Mouse (Mus musculus) liver, embryonic 14.5 days (tissue): ENCODE results near the gene Cyth1. TPM values are rescaled to one million over a fixed set of nuclear protein-coding genes. Genes with fewer than 3 reads are reported as not detected.

ENCODE experiments used
- ATAC-seq: fragments of 200-750 bp; cut with Nextera tagmentation; 2 replicates; pipeline ENCODE4 v1.8.0; 2017; ENCODE audit warnings: moderate number of reproducible peaks, mild to moderate bottlenecking, moderate library complexity; ENCODE audit not compliant: insufficient read depth
- DNase-seq, 3 experiments: peaks; one replicate each; pipeline ENCODE4 v3.0.0-alpha.2; 2012 to 2013; ENCODE audit warnings: low read depth in 3 of 3, low spot score in 3 of 3
- H3K27ac ChIP-seq: fragments of 300-500 bp; sonication (generic); 2 replicates; pipeline ENCODE4 v1.5.1; 2014; ENCODE audit warnings: moderate library complexity, mild to moderate bottlenecking, control low read depth, inconsistent platforms
- H3K27me3 ChIP-seq: fragments of 300-500 bp; sonication (generic); 2 replicates; pipeline ENCODE4 v1.6.1; 2014; ENCODE audit warnings: mild to moderate bottlenecking, low read length, moderate library complexity; ENCODE audit not compliant: control insufficient read depth, insufficient read depth
- H3K36me3 ChIP-seq: fragments of 300-500 bp; sonication (generic); replicated peaks from 2 replicates; pipeline ENCODE4 v1.6.1; 2014; ENCODE audit warnings: low read depth; ENCODE audit not compliant: control insufficient read depth, insufficient read depth
- H3K4me1 ChIP-seq, 2 experiments: fragments of 200-500 bp in 1 of 2; fragments of 300-500 bp in 1 of 2; sonication (generic) in 1 of 2; replicated peaks; 2 replicates each; pipeline ENCODE4 v1.6.1; 2012 to 2014; ENCODE audit warnings: antibody characterized with exemption in 1 of 2, inconsistent platforms in 1 of 2, low read length in 1 of 2; ENCODE audit not compliant: control insufficient read depth in 2 of 2, insufficient read depth in 2 of 2
- H3K4me2 ChIP-seq: fragments of 300-500 bp; sonication (generic); 2 replicates; pipeline ENCODE4 v1.6.1; 2014; ENCODE audit warnings: low read depth, mild to moderate bottlenecking, control low read depth, moderate library complexity
- H3K4me3 ChIP-seq, 2 experiments: fragments of 200-500 bp in 1 of 2; fragments of 300-500 bp in 1 of 2; sonication (generic) in 1 of 2; 2 replicates each; pipeline ENCODE4 v1.5.1; 2012 to 2014; ENCODE audit warnings: low read depth in 2 of 2, low read length in 2 of 2, mild to moderate bottlenecking in 2 of 2, control low read depth in 1 of 2, inconsistent platforms in 1 of 2, moderate library complexity in 1 of 2; ENCODE audit not compliant: insufficient read depth in 1 of 2
- H3K9ac ChIP-seq: fragments of 300-500 bp; sonication (generic); replicated peaks from 2 replicates; pipeline ENCODE4 v1.6.1; 2014; ENCODE audit warnings: mild to moderate bottlenecking, control low read depth, moderate library complexity
- H3K9me3 ChIP-seq: fragments of 300-500 bp; sonication (generic); 2 replicates; pipeline ENCODE4 v1.6.1; 2016; ENCODE audit warnings: low read length, mixed read lengths; ENCODE audit not compliant: control insufficient read depth
- CTCF ChIP-seq: IDR thresholded peaks from 2 replicates; pipeline ENCODE4 v1.5.1; 2016; ENCODE audit warnings: antibody characterized with exemption, low read depth, control low read depth
- EP300 ChIP-seq: IDR thresholded peaks from 2 replicates; pipeline ENCODE4 v1.6.1; 2016; ENCODE audit warnings: antibody characterized with exemption, low read depth
- WGBS: fragments of 180-500 bp; shearing (Covaris S2); extraction: QIAGEN DNeasy Blood & Tissue Kit; methylation state at CpG from one replicate; pipeline ENCODE4 v1.1.7; 2014; ENCODE audit not compliant: insufficient replicate concordance; 5-methylcytosine and 5-hydroxymethylcytosine counted together
- polyA plus RNA-seq, 2 experiments: library from polyadenylated mRNA; depleted of rRNA in 1 of 2; stranded (reverse) in 1 of 2; unstranded in 1 of 2; fragments of >200 nt; fragmentation: Nextera tagmentation in 1 of 2; extraction: Ambion mirVana in 1 of 2; gene quantifications; 2 replicates each; pipeline versions ENCODE4 v1.2.1 to v1.2.3; 2012 to 2014

The Cyth1 gene
- polyA plus RNA-seq, 2 experiments, result 1.9 to 2.7 TPM

DNA sequence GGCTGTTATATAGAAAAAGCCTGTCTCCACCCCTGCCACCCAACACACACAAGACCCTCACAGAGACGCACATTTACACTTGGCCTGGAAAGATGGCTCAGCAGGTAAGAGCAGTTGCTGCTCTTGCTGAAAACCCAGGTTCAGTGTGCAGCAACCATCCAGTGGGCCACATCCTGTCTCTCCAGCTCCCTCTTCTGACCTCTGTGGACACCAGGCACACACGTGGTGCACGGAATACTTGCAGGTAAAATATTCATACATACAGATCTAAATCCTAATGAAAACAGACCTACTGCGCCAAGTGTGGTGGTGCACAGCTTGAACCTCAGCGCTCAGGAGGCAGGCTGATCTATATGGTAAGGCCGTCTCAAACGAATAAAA is 18.3 kb upstream of the Cyth1 start:
- no peaks in the 10 kb centered on the region for H3K27me3 ChIP-seq
- ATAC-seq (no peak), DNase-seq (no peak)
- no peak for TF ChIP-seq CTCF
- no peak for TF ChIP-seq EP300
- H3K9ac ChIP-seq, result no peak overlapping the region
- H3K4me1 ChIP-seq, result no peaks in the 10 kb centered on the region
- no peak overlapping the region for H3K4me2 ChIP-seq
- WGBS, result 77% methylated on average over 7 of the region's 7 CpGs
- no peak overlapping the region for H3K27ac ChIP-seq
- H3K4me3 ChIP-seq, result no peak overlapping the region
- no peaks in the 10 kb centered on the region for H3K9me3 ChIP-seq
- H3K36me3 ChIP-seq, result peaks cover 25% of the 10 kb centered on the region

DNA sequence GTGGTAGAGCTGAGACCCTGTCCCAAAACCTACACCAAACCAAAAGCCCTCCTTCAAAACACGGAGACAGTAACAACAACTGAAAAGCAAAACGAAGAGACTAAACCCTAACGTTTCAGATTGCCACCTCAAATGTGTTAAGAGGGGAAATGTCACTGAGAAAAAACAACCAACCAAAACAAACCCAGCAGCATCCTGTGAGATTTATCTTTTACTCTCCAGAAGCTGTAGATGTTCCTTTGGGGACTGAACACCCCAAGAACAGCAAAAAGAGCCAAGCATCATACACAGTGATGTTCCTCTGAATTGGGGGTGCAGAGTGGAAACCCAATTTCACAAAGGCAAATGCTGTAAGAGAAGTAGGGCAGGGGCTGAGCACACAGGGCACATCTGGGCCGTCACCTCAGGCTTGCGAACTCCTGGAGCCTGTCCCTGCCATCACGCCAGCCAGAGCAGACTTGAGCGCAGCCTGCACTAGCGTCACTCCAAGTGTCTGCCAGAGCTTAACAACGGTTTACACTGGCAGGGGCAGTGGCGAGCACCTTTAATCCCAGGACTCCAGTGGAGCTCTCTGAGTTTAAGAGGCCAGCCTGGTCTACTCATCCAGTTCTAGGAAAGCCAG is 17.8 kb upstream of the Cyth1 start:
- TF ChIP-seq CTCF (no peak), EP300 (no peak)
- Histone ChIP-seq H3K4me3 (no peak overlapping the region), H3K4me2 (no peak overlapping the region), H3K4me1 (no peaks in the 10 kb centered on the region), H3K27me3 (no peaks in the 10 kb centered on the region), H3K36me3 (peaks cover 26% of the 10 kb centered on the region), H3K27ac (no peak overlapping the region), H3K9ac (no peak overlapping the region), H3K9me3 (no peaks in the 10 kb centered on the region)
- ATAC-seq (no peak), DNase-seq (no peak)
- WGBS, result 80% methylated on average over 10 of the region's 10 CpGs

DNA sequence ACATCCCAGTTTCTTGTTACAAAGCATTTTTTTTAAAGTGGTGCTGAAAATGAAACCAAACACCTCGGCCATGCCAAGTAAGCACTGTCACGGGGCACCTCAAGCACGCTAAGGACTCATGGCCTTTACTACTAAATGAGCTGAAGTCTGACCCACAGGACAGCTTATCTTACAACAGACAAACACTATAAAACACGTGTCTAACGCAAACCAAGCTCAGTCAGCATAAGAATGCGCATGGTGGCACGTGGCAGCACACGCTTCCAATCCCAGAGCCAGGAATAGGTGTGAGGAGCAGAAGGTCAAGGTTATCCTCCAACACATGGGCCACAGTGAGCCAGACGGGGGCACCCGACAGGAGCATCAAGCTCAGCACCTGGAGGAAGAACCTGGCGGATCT is 17.2 kb upstream of the Cyth1 start:
- Histone ChIP-seq H3K27me3 (no peaks in the 10 kb centered on the region), H3K4me3 (no peak overlapping the region), H3K9me3 (no peaks in the 10 kb centered on the region), H3K36me3 (peaks cover 31% of the 10 kb centered on the region), H3K4me1 (no peaks in the 10 kb centered on the region), H3K4me2 (no peak overlapping the region), H3K27ac (no peak overlapping the region), H3K9ac (no peak overlapping the region)
- no peak for TF ChIP-seq EP300
- TF ChIP-seq CTCF, result no peak
- DNase-seq (no peak), ATAC-seq (no peak)
- 75% methylated on average over 11 of the region's 11 CpGs for WGBS

DNA sequence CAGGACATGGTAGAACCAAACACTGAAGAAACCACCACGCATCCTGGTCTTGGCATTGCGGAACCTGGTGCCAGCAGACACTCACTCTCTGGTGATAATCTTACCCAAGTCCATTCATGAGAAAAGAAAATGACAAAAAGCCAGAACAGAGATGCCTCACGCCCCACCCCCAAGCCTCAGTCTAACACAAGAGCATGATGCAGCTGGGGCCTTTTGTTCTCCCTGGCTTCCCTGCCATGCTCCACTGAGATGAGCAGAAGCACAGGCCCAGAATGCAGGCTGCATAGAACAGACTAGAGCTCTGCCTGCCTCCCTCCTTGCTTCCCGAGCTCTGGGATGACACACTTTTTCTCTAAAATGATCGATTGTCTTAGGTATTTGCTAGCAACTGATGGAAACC is 14.8 kb upstream of the Cyth1 start:
- Histone ChIP-seq H3K36me3 (peaks cover 33% of the 10 kb centered on the region), H3K4me3 (no peak overlapping the region), H3K9me3 (no peaks in the 10 kb centered on the region), H3K27ac (no peak overlapping the region), H3K9ac (no peak overlapping the region), H3K4me2 (no peak overlapping the region), H3K27me3 (no peaks in the 10 kb centered on the region), H3K4me1 (no peaks in the 10 kb centered on the region)
- DNase-seq (no peak), ATAC-seq (no peak)
- TF ChIP-seq EP300 (no peak), CTCF (no peak)
- 79% methylated on average over 5 of the region's 5 CpGs for WGBS

DNA sequence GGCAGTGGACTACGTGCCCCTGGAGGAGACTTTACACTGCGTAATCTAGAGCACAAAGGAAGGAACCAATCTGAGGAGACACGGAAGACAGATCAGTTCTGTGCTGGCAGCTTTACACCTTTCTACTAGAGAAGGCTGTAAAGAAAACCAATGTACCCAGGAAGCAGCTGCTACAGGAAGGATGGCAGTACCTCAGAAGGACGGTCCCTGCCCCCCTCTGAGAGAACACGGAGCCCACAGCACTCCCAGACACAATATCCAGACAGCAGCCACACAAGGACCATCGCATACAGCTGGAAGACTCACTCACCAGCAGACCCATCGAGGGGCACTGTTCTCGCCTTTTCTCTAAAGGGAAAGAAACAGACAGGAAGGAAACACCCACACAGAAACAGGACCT is 11.7 kb upstream of the Cyth1 start:
- no peaks in the 10 kb centered on the region for H3K27me3 ChIP-seq
- 73% methylated on average over 8 of the region's 8 CpGs for WGBS
- no peak overlapping the region for H3K9ac ChIP-seq
- no peaks in the 10 kb centered on the region for H3K4me1 ChIP-seq
- no peak for TF ChIP-seq EP300
- H3K9me3 ChIP-seq, result no peaks in the 10 kb centered on the region
- H3K4me3 ChIP-seq, result no peak overlapping the region
- H3K27ac ChIP-seq, result no peak overlapping the region
- no peak for ATAC-seq
- DNase-seq, result no peak
- H3K36me3 ChIP-seq, result peaks cover 33% of the 10 kb centered on the region
- H3K4me2 ChIP-seq, result no peak overlapping the region
